Mouse (Mus musculus) small intestine, adult 2 months (tissue): ENCODE results near the gene Cbfa2t3.

Source experiments
- CTCF ChIP-seq: fragments of 200-500 bp; IDR thresholded peaks from 2 replicates; pipeline ENCODE4 v1.5.1; 2012; ENCODE audit warnings: low read depth, mild to moderate bottlenecking, control low read depth, inconsistent platforms, low read length, moderate library complexity, mixed read lengths; ENCODE audit not compliant: insufficient replicate concordance, insufficient read length; ENCODE audit errors: extremely low read depth
- POLR2A ChIP-seq: fragments of 200-500 bp; IDR thresholded peaks from 2 replicates; pipeline ENCODE4 v1.6.1; 2012; ENCODE audit warnings: low read depth, mild to moderate bottlenecking, control low read depth, inconsistent platforms, low read length, moderate library complexity

GRCm38 (mm10) chr8:122620446-122620845 lies 78.5 kb downstream of the Cbfa2t3 start:
- TF ChIP-seq CTCF (no peak), POLR2A (no peak)
